Mouse (Mus musculus) mouse trophoblast stem cell (cell line): ENCODE measurements around the gene Lama5.

ENCODE experiments used
- in situ Hi-C, 2 experiments: fragments of 300-500 bp; cut with MseI, MboI; formaldehyde crosslinking; loops; 2 replicates in 1 of 2; 3 replicates in 1 of 2; pipeline ENCODE4 v1.15.1; 2025

The Lama5 gene

DNA sequence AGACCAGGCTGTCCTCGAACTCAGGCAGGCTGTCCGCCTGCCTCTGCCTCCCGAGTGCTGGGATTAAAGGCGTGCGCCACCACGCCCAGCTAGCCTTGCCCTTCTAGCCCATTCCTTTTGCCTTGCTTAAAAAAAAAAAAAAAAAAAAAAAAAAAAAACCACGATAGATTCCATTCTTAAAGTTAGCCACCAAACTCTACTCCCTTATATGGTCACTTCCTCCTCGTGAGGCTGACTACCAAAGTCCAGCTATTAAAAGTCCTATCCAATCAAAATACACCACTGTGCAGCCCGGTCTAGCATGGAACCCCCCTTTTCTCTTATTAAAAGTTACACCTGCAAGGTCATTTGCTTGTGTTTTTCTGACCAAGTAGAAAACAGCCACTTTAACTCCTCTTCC, 30.0 kb upstream of the Lama5 start:
- in situ Hi-C loops, result loop anchor here in 1 of 2 experiments (5.0 kb wide), 1 partner anchor 33 kb away; no protein-coding TSS in a partner anchor

DNA sequence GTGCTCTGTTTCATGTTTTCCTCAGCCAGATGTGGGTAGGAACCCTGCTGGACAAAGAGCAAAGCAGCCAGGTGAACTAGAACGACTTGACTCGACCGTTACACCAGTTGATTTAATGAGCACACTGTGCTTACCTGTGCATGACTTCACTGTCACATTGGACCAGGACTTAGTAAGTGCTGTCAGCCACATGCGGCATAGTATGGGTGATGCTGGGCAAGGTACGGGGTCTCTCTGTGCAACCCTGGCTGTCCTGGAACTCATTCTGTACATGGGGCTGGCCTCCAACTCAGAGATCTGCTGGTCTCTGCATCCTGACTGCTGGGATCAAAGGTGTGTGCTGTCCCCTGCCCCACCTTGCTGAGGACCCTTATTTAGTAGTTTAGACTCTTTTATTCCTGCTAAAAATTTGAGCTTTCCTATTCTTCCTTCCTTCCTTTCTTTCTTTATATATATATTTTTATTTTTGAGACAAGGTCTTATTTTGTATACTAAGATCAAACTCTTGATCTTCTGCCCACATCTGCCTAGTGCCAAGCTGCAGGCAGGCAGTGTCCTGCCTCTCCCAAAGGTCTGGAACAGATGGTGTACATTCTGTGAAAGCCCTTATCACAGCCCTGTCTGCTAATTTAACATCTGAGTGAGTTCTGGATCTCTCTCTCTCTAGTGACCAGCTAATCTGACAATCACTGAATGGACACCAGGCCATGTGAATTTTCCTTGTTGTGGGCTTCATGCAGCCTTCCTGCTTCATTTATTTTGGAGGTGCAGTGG, 29.0 kb upstream of the Lama5 start:
- in situ Hi-C loops, result loop anchor here in 1 of 2 experiments (5.0 kb wide), 1 partner anchor 32 kb away; no protein-coding TSS in a partner anchor

DNA sequence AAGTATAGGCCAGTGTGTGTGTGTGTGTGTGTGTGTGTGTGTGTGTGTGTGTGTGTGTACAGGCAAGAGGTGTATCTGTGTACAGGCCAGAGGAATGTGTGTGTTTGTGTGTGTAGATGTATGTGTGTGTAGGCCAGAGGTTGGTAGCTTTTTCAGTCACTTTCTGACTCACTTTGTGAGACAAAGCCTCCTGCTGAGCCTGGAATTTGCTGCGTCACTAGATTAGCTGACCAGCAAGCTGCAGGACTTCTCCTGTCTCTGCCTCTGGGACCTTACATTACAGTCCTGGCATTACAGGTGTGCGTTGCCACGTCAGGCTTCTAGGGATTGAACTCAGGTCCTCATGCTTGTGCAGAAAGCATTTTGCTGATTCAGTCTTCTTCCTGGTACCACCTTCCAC, 26.2 kb upstream of the Lama5 start:
- in situ Hi-C loops, result no loop called here

DNA sequence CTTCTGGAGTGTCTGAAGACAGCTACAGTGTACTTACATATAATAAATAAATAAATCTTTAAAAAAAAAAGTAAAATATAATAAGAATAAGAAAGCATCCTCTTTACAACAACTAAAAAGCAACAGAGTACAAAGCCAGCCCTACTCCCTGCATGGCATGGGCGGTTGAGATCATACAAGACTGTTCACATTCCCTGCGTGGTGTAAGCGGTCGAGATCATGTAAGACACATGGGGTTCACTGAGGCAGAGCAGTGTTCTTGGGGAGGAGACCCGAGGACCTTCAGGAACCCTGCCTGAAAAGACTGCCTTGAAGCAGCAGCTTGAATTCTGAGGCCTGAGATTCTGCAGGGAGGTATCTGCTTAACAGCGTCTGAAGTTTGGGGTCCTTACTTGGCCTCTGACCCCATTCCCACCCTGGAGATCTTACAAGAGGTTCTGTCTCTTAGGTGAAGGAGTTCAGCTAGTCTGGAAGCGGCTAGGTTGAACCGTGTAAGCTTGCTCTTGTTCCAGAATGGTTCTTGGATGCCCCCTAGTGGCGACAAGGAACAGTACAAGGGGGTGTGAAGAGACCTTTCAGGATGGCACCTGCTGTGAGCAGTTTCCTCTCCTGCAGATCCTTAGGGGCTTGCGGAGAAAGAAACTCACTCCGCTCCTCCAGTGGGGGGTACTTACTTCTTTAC, 25.4 kb upstream of the Lama5 start:
- in situ Hi-C loops, result no loop called here

DNA sequence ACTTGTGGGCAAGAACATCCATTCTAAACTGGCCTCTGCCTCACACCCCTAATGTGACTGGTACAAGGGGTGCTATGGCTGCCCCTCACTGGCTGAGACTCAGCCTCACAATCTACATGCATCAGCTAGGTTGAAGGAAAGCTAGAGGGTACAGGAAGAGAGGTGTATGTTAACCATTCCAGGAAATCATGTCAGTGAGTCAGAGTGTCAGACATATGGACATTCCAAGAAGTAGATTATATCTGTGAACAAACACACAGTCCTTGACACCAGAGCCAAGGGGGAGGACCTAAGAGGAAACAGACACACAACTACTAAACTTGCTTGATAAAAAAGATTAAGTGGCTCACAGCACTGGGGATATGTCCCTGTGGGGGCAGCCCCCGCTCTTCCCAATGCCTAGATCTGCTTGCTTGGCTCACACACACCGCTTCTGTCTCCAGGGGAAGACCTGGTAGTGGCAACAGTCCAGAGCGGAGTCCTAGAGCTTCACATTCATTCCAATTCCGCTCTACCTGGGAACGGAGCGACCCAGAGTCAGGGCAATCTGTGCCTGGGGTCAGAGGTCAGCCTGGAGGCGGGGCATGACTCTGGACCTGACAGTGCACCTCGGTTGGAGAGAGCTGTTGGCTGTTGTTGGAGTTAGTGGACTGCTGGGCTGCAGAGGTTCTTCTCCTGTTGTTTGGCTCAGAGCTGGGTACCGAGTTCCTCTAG, 23.4 kb upstream of the Lama5 start:
- in situ Hi-C loops, result no loop called here

DNA sequence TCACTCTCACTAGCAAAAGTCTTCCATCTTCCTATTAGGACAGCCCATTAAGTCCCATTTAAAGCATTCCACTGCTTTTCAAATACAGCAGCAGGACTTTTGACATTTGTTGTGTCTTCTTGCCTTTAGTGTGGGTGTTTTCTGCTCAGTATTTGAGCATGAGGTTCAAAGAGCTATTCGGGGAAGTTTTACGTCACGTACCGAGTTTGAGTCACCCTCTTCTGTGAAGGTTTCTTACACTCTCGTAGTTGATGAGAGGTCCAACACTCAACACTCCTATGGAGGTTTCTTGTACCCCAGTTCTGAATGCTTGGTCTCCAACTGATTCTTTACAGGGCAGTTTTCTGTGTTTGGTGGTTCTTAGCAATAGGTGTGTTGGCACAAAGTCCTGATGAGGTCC, 22.3 kb upstream of the Lama5 start:
- in situ Hi-C loops, result no loop called here

DNA sequence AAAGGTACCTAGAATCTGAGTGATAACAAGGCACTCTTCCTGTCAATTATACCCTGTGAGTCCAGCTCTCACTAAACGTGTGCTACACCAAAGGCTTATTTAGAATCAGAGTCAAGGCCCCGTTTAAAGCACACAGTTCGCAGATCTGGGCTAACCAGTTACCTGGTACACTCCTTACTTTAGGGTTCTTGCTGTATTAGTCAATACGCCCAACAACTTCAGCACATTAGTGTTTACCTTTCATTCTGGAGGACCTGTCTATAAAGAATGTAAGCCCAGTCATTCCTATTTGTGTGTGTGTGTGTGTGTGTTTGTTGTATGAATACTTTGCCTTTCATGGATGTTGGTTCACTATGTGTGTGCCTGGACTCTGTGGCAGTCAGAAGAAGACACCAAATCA, 17.4 kb upstream of the Lama5 start:
- in situ Hi-C loops, result no loop called here

DNA sequence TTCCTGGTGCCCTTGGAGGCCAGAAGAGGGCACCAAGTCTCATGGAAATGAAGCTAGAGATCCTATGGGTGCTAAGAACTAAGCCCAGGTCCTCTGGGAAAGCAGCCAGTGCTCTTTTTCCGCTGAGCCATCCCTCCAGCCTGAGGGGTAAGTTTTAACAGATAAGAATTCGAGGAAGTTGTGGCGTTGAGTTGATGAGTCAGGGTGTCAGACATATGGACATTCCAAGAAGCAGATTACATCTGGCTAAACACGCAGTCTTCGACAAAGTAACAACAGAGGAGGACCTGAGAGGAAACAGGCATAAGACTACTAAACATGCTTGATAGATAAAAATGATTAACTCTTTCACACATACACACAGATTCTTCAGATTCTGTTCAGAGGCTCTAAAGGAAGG, 12.9 kb upstream of the Lama5 start:
- in situ Hi-C loops, result no loop called here

DNA sequence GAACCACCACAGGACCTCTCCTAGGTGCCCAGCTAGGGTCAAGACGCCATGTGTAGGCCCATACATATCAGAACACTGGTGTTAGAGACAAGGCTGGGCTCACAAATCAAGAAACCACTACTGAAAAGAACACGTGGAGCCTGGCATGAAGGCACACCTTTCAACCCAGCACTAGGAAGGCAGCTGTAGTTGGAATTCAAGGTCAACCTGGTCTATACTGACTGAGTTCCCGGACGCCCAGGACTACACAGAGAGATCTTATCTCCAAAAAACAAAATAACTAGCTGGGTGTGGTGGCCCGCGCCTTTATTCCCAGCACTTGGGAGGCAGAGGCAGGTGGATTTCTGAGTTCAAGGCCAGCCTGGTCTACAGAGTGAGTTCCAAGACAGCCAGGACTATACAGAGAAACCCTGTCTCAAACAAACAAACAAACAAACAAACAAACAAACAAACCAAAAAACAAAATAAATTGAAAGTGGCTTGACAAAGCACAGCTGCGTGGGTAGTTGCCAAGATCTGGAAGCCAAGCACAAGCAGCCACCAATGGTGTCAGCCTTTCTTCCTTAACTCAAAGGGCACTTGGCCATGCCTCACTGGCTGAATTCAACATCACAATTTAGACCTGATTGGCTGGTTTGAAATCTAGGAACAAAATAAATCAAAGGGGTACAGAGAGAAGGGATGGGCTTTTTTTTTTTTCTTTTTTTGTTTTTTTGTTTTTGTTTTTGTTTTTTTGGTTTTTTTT, 12.1 kb upstream of the Lama5 start:
- in situ Hi-C loops, result no loop called here

DNA sequence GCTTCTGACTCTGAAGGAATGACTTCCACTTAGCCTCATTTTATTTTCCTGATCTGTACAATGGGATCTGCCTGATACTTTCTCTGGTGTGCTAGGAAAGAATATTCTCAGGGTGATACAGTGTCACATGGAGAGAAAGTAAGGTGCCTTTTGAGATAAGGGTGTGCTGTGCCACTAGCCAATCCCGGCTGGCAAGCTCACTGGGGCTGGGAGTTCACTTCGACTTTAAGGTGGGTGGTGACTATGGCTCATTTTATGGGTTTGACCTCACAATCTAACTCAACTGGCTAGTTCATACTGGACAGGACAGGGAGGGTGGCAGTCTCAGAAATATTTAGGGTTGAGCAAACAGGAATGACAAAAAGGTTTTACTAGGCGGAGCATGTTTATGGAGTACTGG, 11.3 kb upstream of the Lama5 start:
- in situ Hi-C loops, result no loop called here

DNA sequence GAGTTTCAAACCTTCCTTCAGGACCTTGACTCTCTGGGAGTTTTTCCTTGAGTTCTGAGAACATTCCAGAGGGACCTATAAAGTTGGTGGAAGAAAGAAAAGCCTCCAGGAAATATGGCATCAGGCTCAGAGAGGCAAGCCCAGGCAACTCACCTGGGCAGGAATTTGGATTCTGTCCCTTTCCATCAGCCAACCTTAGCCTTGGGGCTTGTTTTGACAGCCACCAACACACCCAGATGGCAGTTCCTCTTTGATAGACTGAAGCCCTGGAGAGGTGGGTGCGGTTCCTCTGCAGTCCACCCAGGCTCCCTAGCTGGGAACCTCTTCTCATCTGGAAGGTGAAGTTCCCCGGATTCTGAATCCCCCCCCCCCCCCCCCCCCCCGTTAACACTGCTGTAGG, 10.8 kb upstream of the Lama5 start:
- in situ Hi-C loops, result no loop called here

DNA sequence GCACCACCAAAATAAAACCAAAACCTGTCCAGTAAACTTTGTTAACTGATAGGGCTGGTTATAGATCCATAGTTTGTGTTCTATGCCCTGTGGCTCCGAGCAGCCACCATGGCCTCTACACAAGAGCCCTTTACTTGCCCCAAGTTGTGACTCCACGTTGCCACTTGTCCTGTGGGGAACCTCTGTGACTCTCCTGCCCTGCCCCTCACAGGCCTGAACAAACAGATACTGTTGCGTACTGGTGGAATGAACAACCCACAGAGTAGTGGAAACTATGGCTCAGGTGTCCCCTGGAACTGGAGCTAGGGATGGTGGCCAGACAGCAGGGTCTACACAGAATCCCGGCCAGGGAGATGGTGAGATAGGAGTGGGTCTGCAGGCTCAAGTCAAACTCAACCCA, 10.1 kb upstream of the Lama5 start:
- in situ Hi-C loops, result no loop called here

DNA sequence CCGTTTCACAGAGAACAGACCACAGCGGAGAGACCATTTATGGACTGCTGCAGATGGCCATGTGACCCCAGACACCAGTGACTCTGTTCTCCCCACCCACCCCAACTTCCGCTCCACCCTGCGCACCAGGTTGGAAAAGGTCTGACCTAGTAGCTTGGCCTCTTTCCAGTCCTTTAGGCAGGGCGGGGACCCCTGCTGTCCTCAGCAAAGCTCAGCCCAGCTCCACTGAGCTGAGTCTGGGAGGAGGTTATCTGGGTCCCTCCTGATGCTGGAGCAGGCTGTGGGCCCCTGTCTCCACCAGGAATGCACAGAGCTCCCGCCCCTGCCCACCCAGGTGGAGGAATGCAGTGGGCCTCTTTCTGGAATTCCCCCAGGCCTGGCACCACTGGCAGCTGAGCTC, 9.3 kb upstream of the Lama5 start:
- in situ Hi-C loops, result no loop called here

DNA sequence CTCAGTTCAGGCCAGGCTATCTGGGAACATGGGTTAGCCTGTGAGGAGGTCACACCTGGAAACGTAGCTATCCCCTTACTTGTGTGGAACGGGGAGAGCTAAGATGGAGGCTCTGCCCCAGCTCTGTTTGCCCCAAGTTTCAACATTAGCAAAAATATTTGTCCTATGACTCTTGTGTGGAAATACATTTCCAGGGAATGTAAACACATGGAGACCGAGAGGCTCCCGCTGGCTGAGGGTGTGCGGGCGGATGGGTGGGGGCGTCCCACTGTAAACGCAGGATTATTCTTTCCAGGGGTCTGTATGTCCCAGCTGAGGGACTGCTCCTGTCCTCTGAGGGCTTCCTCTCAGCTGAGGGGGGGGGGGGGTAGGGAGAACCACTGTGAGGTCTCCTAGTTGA, 8.7 kb upstream of the Lama5 start:
- in situ Hi-C loops, result no loop called here

DNA sequence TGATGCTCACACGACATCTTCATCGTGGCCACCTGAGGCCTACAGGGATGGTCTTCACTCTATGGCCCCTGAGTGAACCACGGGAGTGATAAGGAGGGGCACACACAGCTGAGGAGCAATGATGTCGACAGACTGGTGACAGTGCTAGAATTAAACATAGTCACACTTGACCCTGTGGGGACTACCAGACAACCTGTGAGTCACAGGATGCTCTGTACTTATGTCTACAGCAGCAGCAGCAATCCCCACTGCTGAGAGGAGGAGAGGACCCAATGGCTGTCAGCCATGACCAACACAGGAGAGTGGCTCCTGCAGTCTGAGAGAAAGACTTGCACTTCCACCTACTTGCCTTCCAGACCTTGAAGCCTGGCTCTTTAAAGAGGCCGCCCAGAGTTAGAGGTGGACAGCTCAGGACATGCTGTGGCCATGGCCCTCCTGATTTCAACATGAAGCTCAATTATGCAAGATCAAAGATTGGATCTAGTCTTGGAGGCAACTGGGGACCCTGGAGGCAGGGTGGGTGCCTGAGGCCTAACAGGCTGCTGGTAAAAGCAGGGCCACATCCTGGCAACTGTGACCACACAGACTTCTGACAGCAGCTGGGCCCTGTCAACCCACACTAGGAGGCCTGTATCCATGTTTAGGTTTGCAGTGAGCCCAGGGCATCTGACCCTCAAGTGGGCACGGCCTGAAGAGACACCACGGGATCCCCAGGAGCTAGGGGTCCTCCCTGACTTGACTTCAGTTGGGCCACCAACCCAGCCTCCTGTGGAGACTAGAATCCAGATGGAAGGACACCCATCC, 7.6 kb upstream of the Lama5 start:
- in situ Hi-C loops, result no loop called here

DNA sequence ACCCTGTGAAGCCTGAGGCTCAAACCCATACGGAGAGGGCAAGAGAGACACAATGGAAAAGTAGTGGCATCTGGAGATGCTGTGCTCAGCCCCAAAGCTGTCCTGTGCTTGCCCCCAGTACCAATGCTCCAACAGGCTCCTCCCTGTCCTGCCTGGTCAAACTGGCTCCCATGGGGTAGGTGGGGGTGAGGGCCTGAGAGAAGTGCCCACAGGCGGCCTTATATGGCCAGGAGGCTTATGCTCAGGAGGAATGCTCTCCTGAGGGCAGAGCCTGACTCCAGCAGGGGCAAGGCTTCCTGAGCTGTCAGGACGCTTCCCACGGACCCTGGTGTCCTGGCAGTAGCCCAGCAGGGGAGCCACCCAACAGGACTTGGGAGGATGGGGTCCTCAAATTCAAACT, 4.8 kb upstream of the Lama5 start:
- in situ Hi-C loops, result no loop called here

DNA sequence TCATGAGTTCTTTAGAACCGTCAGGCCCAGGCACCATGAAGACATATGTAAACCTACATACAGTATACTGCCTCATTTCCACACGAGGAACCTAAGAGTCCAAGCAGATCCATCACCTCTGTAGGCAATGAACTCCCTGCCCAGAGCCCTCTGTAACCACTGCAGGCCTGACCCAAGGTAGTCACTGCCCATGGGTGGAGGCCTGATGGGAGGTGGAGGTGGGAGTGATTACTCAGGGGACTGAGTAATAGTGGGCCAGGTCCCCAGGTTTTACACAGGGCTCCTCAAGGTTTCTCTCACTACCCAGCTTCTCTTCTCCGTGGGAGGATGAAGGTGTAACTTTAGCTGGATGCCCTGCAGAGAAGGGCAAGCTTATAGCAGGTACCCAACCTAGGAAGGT, 3.5 kb upstream of the Lama5 start:
- in situ Hi-C loops, result no loop called here

DNA sequence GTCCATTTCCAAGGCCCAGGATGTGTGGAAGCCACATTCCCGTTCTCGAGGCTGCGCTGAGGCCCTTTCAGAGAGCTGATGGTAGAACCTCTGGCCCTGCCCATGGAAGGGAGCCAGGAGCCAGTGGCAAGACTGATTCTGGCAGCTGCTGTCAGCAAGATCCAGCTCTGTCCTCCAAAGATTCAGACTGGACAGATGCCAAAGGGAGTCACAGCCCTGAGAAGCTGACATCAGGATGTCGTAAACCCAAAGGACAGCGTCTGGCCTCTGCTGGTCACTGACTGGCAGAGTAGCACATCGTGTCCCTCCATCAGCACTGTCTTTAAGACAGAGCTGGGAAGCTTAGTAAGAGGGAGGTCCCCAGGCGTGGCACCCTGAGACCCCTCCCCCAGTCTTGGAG, 2.9 kb upstream of the Lama5 start:
- in situ Hi-C loops, result no loop called here

DNA sequence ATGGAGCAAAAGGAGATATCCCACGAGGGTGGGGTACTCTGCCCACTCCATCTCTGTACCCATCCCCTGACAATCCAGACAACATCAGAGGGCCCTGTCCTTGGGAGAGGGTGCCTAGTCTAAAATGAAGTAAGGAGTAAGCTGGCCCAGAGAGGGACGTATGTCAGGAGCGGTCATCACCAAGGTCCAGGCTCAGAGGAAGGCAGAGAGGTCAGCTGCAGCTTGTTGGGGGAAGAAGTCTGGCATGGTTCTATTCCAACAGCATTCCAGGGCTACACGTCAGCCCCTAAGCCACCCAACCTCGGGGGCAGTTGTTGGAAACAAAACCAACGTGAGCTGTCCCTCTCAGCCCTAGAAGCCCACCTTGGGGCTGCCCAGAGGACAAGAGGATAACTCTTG, 2.4 kb upstream of the Lama5 start:
- in situ Hi-C loops, result no loop called here

DNA sequence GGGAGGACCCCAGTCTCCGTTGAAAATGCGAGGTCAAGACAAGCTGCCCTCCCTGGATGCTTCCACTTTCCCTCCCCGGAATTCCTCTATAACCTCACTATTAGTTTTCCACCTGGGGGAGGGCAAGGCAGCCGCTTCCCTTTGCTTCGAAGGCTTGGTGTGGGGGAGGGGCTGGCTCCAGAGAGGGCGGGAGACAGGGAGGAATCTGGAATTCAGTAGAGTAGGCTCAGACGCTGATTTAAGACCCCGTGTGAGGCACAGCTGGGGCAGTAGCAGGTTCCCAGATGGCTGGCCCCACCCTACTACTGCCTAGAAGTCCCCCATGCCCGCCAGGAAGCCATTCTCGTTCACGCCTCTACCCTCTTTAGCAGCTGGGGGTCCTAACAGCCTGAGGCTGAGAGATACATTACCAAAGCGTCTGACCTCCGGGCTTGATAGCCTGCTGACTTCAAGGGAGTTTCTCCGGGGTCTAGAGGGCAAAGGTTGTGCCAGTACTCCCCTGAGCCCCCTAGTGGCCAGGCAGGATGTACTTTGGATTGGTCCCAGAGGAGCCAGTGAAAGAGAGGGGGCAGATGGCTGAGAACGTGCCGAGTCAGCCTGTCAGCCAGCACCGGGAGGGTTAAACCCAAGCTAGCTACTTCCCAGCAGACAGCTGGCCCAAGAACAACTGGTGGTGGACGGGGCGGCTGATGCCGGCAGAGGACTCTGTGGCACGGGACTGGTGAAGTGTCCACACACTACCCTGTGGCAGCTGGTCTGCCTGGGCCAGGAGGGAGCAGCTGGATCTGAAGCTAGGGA, 1.8 kb upstream of the Lama5 start:
- in situ Hi-C loops, result no loop called here
